In genomic region chr7:121899311-121899710, GRCm38 (mm10) we compare ENCODE assay signal across 8 mouse cellular contexts. TPM values are rescaled to one million over a fixed set of nuclear protein-coding genes. Genes with fewer than 3 reads are reported as not detected.
DNase-seq lines count a peak whose midpoint lies in the region; ATAC-seq lines count a peak whose summit lies in the region.

No protein-coding gene starts in this region.

- H3K4me3 ChIP-seq in forebrain, embryonic 12.5 days (replicated peaks) = peak overlapping the region; percentile 14

- H3K27ac ChIP-seq in forebrain, embryonic 12.5 days = no peak overlapping the region

- WGBS in forebrain, embryonic 12.5 days = 10% methylated on average over 14 of the region's 14 CpGs

- peak overlapping the region; percentile 42 for H3K4me2 ChIP-seq in forebrain, embryonic 12.5 days

- 0 out of 2 replicates have a peak, but pooled peaks have one; percentile 14 for ATAC-seq in forebrain, embryonic 12.5 days (ENCODE audit: low FRiP score)

- peak; percentile 5 for DNase-seq in spleen, adult 12 weeks (ENCODE audit: low spot score)
- DNase-seq in spleen, postnatal 36 days (ENCODE audit: low spot score in 2 of 2) = no peak
- DNase-seq in cerebellum, adult 11-12 months = peak; percentile 48
- DNase-seq in induced T-regulatory cell, adult 2 months (ENCODE audit: low read depth) = peak; percentile 31
- DNase-seq in lung, postnatal 10 days = peak; percentile 51
- DNase-seq in right cerebral cortex, postnatal 14 days = peak; percentile 40
- no peak for DNase-seq in Muller cell, postnatal 12 days (ENCODE audit: inconsistent ontology term)

- no peak overlapping the region for H3K9ac ChIP-seq in forebrain, embryonic 12.5 days

- peaks cover 6% of the 10 kb centered on the region for H3K4me1 ChIP-seq in forebrain, embryonic 12.5 days

- no peaks in the 10 kb centered on the region for H3K36me3 ChIP-seq in forebrain, embryonic 12.5 days (replicated peaks)

- no peaks in the 10 kb centered on the region for H3K9me3 ChIP-seq in forebrain, embryonic 12.5 days

- peaks cover 16% of the 10 kb centered on the region; the same call in 1 of the 2 replicates for H3K27me3 ChIP-seq in forebrain, embryonic 12.5 days

RNA-seq across cellular contexts. Expression of gene Scnn1b, which starts 34.5 kb away (rescaled TPM):
- 0.17 TPM in 1 of 2 replicates, not detected in the other for polyA plus RNA-seq in forebrain, embryonic 12.5 days (2016; fragmentation: Nextera tagmentation; extraction: Ambion mirVana)

Comparison
In these comparisons a context has a peak if more than half of its experiments do, and no peak if none do; other contexts are left out.
1. DNase-seq: peak in spleen, adult 12 weeks (single experiment), cerebellum, adult 11-12 months (single experiment), induced T-regulatory cell, adult 2 months (single experiment), lung, postnatal 10 days (single experiment) and right cerebral cortex, postnatal 14 days (single experiment); none in spleen, postnatal 36 days (0 of 2) and Muller cell, postnatal 12 days (single experiment).